Mouse (Mus musculus): ENCODE measurements around the gene Pgpep1.

Gene Pgpep1

GRCm38 (mm10) chr8:70607603-70607897 is 52.6 kb downstream of the Pgpep1 start:
- DNase-seq = peak in 1 of 2 experiments; percentile 40

GRCm38 (mm10) chr8:70606780-70607602 is 53.2 kb downstream of the Pgpep1 start:
- DNase-seq = peak; percentile 31 to 35

DNA sequence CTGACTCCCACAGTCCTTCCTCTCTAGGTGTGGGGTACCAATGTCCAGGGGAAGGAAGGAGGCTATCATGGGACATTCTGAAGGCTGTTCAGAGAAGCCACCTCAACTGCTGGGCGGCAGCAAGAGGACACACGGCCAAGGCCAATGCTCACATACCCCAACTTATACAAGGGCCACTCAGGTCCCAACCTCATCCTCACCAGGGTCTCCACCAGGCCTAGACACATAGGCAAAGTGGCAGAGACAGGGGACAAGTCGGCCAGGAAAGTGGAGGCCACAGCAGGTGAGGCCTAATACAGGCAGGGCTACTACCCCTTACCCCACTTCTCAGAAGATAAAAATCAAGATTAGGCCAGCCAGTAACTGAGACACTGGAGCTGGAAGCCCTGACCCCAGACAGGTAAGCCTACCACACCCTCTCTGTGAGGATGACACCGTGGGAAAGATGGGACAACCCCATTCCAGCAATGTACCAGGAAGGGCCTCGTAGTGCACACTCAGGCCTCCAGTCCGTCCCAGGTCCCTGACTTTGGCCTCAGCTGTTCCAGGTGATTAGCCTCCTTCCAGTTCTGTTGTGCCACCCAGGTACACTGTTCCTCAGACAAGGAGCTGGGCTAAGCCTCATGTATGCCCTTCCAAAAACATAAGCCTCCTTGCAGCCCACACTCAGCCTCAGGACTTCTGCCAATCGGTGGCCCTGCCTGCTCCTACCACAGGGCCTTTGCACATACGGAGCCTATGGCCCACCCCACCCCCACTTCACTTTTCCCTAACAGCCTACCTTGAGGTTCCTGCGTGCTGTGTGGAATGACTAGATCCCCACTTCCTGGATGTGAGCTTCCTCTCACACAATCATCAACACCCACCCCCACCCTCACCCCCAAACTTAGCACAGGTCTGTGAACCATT is 54.1 kb downstream of the Pgpep1 start:
- DNase-seq = peak in 1 of 2 experiments; percentile 7

GRCm38 (mm10) chr8:70604558-70604957 is 55.6 kb downstream of the Pgpep1 start:
- no peak for DNase-seq

DNA sequence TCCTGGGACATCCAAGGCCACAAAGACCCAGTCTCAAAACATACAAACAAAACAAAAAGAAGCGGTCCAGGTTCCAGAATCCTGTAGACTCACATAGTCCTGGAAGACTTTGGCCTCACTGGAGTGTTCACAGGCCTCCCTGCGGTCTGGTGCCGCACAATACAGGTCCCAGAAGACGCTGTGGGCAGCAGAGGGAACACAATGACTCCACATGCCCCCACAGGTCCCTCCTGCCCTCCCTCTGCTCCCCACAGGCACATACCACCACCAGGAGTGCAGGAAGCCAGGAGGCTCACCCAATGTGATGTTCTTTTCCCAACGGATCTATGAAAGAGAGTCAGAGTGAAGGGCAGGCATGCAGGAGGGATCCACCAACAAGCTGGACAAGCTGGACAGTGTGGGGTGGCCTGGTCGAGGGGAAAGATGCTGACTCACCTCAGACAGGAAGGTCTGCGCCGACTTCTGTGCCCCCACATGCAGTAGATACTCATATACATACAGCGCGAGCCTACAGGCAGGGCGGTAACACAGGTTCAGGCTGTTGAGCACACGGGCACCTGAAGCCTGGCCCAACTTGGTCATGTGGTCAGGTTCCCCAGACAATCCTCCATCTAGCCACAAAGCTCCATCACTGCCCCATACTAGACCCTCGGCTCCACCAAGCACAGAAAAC is 57.9 kb downstream of the Pgpep1 start:
- no peak for DNase-seq

- DNase-seq = peak; percentile 77 to 92
Observed at GRCm38 (mm10) chr8:70601271-70601649, 58.9 kb downstream of the Pgpep1 start.

GRCm38 (mm10) chr8:70600473-70601270 is 59.5 kb downstream of the Pgpep1 start:
- DNase-seq = peak; percentile 29 to 53

DNA sequence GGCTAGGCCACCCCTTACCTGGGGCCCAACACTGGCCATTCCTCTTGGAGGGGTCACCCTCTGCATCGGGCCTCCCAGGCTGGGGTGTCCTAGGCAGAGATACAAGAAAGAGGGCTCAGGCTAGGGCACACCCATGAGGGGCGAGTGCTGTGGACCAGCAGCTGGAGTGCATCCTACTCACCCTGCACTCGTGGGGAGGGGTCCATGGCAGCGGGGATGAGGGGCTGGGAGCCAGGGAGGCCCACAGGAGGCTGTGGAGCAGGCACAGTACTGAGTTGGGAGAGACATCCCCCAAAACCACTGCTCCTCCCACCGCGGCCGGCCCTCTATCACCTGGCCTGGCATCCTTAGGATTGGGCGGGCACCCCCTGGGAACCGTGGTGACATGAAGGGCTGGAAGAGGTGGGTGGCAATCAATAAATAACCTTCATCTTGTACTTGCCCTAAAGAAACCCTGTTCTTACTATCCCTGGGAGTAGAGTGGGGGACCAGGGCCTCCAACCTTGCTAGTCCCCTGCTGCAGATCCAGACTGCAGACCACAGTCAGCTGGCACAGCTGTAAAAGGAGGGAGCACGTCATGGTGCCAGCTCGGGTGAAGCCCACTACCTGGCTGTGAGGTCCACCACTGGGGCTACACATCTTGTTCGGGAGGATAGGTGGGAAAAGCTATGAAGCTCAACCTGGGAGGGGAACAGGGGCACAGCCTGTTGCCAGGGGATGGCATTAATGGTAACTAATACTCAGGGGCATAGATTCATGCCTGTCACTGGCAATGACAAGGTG is 60.5 kb downstream of the Pgpep1 start:
- peak in 1 of 2 experiments; percentile 20 for DNase-seq

GRCm38 (mm10) chr8:70598722-70599121 is 61.5 kb downstream of the Pgpep1 start:
- DNase-seq = no peak

- DNase-seq = peak; percentile 93 to 94
Observed at GRCm38 (mm10) chr8:70598283-70598682, 61.9 kb downstream of the Pgpep1 start.

- peak; percentile 56 to 58 for DNase-seq
Observed at GRCm38 (mm10) chr8:70597417-70598272, 62.5 kb downstream of the Pgpep1 start.

DNA sequence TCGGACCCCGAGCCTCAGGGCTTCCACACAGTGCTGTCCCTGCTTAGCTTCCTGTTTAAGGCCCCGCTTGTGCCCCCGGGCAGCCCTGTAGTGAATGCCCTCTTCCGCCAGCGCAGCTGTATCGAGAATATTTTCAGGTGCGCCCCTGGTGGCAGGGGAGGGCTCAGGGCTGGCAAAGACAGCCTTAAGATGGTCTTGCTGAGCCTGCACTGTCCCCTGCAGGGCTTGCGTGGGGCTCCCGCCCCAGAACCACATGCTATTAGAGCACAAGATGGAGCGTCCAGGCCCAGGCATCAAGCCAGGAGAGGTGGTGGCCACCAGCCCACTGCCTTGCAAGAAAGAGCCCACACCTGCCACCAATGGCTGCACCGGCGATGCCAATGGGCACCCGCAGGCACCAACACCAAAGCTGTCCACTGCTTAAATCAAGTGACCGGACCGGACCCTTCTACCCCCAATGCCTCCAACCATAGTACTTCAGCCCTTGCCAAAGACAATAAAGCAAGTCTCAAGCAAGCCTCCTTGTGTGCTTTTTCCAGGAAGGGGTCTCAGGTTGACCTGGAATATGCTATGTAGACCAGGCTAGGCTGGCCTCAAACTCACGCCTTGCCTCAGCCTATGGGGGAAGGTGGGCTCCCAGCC is 63.3 kb downstream of the Pgpep1 start:
- peak; percentile 75 to 83 for DNase-seq
